Mouse (Mus musculus) embryonic fibroblast, embryonic 13.5 days (primary cell): ENCODE measurements around the gene Dpp4.

Experiments used
- CTCF ChIP-seq: IDR thresholded peaks from 2 replicates; pipeline ENCODE4 v1.5.1; 2011; ENCODE audit warnings: mild to moderate bottlenecking, control low read depth, low read length, moderate library complexity, borderline replicate concordance; ENCODE audit not compliant: insufficient read depth
- POLR2A ChIP-seq: IDR thresholded peaks from 2 replicates; pipeline ENCODE4 v1.6.1; 2011; ENCODE audit warnings: low read depth, mild to moderate bottlenecking, control low read depth, low read length, moderate library complexity

- TF ChIP-seq CTCF (no peak), POLR2A (no peak)
Measured at GRCm38 (mm10) chr2:62396799-62397198, 15.2 kb downstream of the Dpp4 start.
